Mouse (Mus musculus) ovary, postnatal 10 days (tissue): Measurements from ENCODE around the gene Msmb.
"Not testable (repeated sequence)": the region's sequence is repeated elsewhere in the genome, so short reads cannot be mapped to it uniquely, and the experiment has no call there.

Experiments used
- DNase-seq: peaks from one replicate; pipeline ENCODE4 v3.0.0; 2022; ENCODE audit warnings: low spot score

The Msmb gene

GRCm38 (mm10) chr14:32141723-32142122 lies at the start of gene Msmb:
Msmb (plus strand) TSS chr14:32142023.
- no peak for DNase-seq

- no peak for DNase-seq
These were observed 48.8 kb upstream of the Msmb start for GRCm38 (mm10) chr14:32093018-32093417.

- no peak for DNase-seq
These were observed 48.2 kb upstream of the Msmb start for GRCm38 (mm10) chr14:32093500-32094117.

- no peak for DNase-seq
These were observed 46.2 kb upstream of the Msmb start for GRCm38 (mm10) chr14:32095646-32096045.

- DNase-seq, result no peak
These were observed 45.1 kb upstream of the Msmb start for GRCm38 (mm10) chr14:32096740-32097139.

- no peak for DNase-seq
These were observed 44.1 kb upstream of the Msmb start for GRCm38 (mm10) chr14:32097691-32098090.

GRCm38 (mm10) chr14:32098951-32099350 lies 42.9 kb upstream of the Msmb start:
- no peak for DNase-seq

GRCm38 (mm10) chr14:32103556-32103955 lies 38.3 kb upstream of the Msmb start:
- DNase-seq, result no peak

- no peak for DNase-seq
These were observed 36.2 kb upstream of the Msmb start for GRCm38 (mm10) chr14:32105663-32106062.

GRCm38 (mm10) chr14:32106911-32107310 lies 34.9 kb upstream of the Msmb start:
- no peak for DNase-seq

GRCm38 (mm10) chr14:32112124-32112523 lies 29.7 kb upstream of the Msmb start:
- DNase-seq, result not testable (repeated sequence)

- no peak for DNase-seq
These were observed 20.6 kb upstream of the Msmb start for GRCm38 (mm10) chr14:32120940-32121919.

- no peak for DNase-seq
These were observed 19.9 kb upstream of the Msmb start for GRCm38 (mm10) chr14:32121920-32122315.

GRCm38 (mm10) chr14:32124261-32124660 lies 17.6 kb upstream of the Msmb start:
- DNase-seq, result no peak

GRCm38 (mm10) chr14:32125256-32125655 lies 16.6 kb upstream of the Msmb start:
- DNase-seq, result not testable (repeated sequence)

- DNase-seq, result no peak
These were observed 13.4 kb upstream of the Msmb start for GRCm38 (mm10) chr14:32128409-32128808.

GRCm38 (mm10) chr14:32131836-32132235 lies 10.0 kb upstream of the Msmb start:
- no peak for DNase-seq

- DNase-seq, result no peak
These were observed 7.5 kb upstream of the Msmb start for GRCm38 (mm10) chr14:32134293-32134692.

GRCm38 (mm10) chr14:32136467-32136866 lies 5.4 kb upstream of the Msmb start:
- DNase-seq, result not testable (repeated sequence)

- no peak for DNase-seq
These were observed 1.4 kb upstream of the Msmb start for GRCm38 (mm10) chr14:32140359-32140965.

- DNase-seq, result no peak
These were observed 2.9 kb downstream of the Msmb start for GRCm38 (mm10) chr14:32144734-32145133.

GRCm38 (mm10) chr14:32145401-32145800 lies 3.6 kb downstream of the Msmb start:
- no peak for DNase-seq
